ENCODE assay signal across 8 mouse cellular contexts in the genomic region with DNA sequence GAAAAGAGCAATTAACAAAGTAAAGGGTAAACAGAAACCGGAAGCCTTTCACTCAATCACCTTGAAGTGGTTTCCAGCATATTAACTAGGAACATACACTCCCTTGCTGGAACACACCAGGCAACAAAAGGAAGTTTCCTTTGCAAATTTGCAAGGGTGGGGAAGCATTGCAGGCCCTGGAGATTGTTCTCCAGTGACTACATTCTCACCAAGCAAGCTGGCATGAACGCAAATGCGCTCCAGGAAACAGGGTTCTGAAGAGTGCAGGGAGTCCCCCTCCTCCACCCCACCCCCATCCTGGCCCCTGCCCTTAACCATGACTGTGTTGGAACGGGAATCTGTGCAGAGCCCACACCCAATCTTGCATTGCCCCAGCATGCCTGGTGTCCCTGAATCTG. TPM values are rescaled to one million over a fixed set of nuclear protein-coding genes. Genes with fewer than 3 reads are reported as not detected.
DNase-seq lines count a peak whose midpoint lies in the region; ATAC-seq and TF ChIP-seq lines count a peak whose summit lies in the region.

No protein-coding gene starts in this region.

- H3K27ac ChIP-seq in heart, adult 2 months = peak overlapping the region; percentile 59
- H3K27ac ChIP-seq in forebrain, embryonic 12.5 days = no peak overlapping the region
- no peak overlapping the region for H3K27ac ChIP-seq in hindbrain, embryonic 15.5 days (replicated peaks)
- H3K27ac ChIP-seq in midbrain, embryonic 13.5 days = no peak overlapping the region
- no peak overlapping the region for H3K27ac ChIP-seq in thymus, adult 2 months (ENCODE audit: control insufficient read depth, insufficient read depth, low read length)

- TF ChIP-seq POLR2A in heart, adult 2 months (IDR thresholded peaks at IDR 0.05; ENCODE audit: insufficient read depth, low read depth, low read length) = no peak
- TF ChIP-seq POLR2A in thymus, adult 2 months (IDR thresholded peaks at IDR 0.05; ENCODE audit: control insufficient read depth, extremely low read depth, insufficient read depth, low read length, poor library complexity) = no peak

- 0 out of 2 replicates have a peak overlapping the region, but pooled peaks have one; percentile 4 for H3K4me2 ChIP-seq in forebrain, embryonic 12.5 days
- 0 out of 2 replicates have a peak overlapping the region, but pooled peaks have one; percentile 5 for H3K4me2 ChIP-seq in hindbrain, embryonic 15.5 days
- peak overlapping the region; percentile 22; the same call in 1 of the 2 replicates for H3K4me2 ChIP-seq in midbrain, embryonic 13.5 days (replicated peaks)

- no peak overlapping the region for H3K4me3 ChIP-seq in heart, adult 2 months
- H3K4me3 ChIP-seq in forebrain, embryonic 12.5 days (replicated peaks) = no peak overlapping the region
- no peak overlapping the region for H3K4me3 ChIP-seq in hindbrain, embryonic 15.5 days
- no peak overlapping the region for H3K4me3 ChIP-seq in midbrain, embryonic 13.5 days (replicated peaks)
- H3K4me3 ChIP-seq in thymus, adult 2 months (ENCODE audit: control insufficient read depth, insufficient read depth, low read length) = no peak overlapping the region

- TF ChIP-seq EP300 in heart, adult 2 months (IDR thresholded peaks at IDR 0.05; ENCODE audit: insufficient read depth, low read depth, low read length) = no peak

- WGBS in heart, adult 2 months = 32% methylated on average over 4 of the region's 4 CpGs
- WGBS in forebrain, embryonic 12.5 days = 13% methylated on average over 4 of the region's 4 CpGs
- WGBS in hindbrain, embryonic 15.5 days = 11% methylated on average over 4 of the region's 4 CpGs
- WGBS in midbrain, embryonic 13.5 days = 10% methylated on average over 4 of the region's 4 CpGs
- WGBS in thymus, adult 2 months = 60% methylated on average over 4 of the region's 4 CpGs

- peak in 1 of 2 experiments; percentile 33 for DNase-seq in heart, adult 2 months
- DNase-seq in heart, postnatal 25 days (ENCODE audit: low spot score) = no peak
- no peak for DNase-seq in embryo, embryonic 10 days (ENCODE audit: low spot score)
- DNase-seq in adrenal gland, adult (ENCODE audit: inconsistent age in 2 of 2, low spot score in 1 of 2) = no peak
- DNase-seq in thymus, adult 2 months = no peak

- H3K36me3 ChIP-seq in heart, adult 2 months (ENCODE audit: control insufficient read depth, insufficient read depth, low read length) = no peaks in the 10 kb centered on the region
- H3K36me3 ChIP-seq in forebrain, embryonic 12.5 days (replicated peaks) = no peaks in the 10 kb centered on the region
- H3K36me3 ChIP-seq in hindbrain, embryonic 15.5 days = no peaks in the 10 kb centered on the region
- H3K36me3 ChIP-seq in midbrain, embryonic 13.5 days = no peaks in the 10 kb centered on the region
- no peaks in the 10 kb centered on the region for H3K36me3 ChIP-seq in thymus, adult 2 months (ENCODE audit: control insufficient read depth, insufficient read depth, low read length)

- H3K27me3 ChIP-seq in heart, adult 2 months (ENCODE audit: control insufficient read depth, insufficient read depth, low read length) = no peaks in the 10 kb centered on the region
- peaks cover 7% of the 10 kb centered on the region; the same call in 1 of the 2 replicates for H3K27me3 ChIP-seq in forebrain, embryonic 12.5 days
- H3K27me3 ChIP-seq in hindbrain, embryonic 15.5 days = no peaks in the 10 kb centered on the region
- no peaks in the 10 kb centered on the region for H3K27me3 ChIP-seq in midbrain, embryonic 13.5 days
- no peaks in the 10 kb centered on the region for H3K27me3 ChIP-seq in thymus, adult 2 months (ENCODE audit: control insufficient read depth, insufficient read depth, low read length)

- peaks cover 5% of the 10 kb centered on the region for H3K4me1 ChIP-seq in heart, adult 2 months (ENCODE audit: control insufficient read depth, insufficient read depth, low read length)
- H3K4me1 ChIP-seq in forebrain, embryonic 12.5 days = peaks cover 10% of the 10 kb centered on the region
- H3K4me1 ChIP-seq in hindbrain, embryonic 15.5 days (replicated peaks) = peaks cover 9% of the 10 kb centered on the region; the same call in 1 of the 2 replicates
- peaks cover 11% of the 10 kb centered on the region for H3K4me1 ChIP-seq in midbrain, embryonic 13.5 days (replicated peaks)
- H3K4me1 ChIP-seq in thymus, adult 2 months (replicated peaks; ENCODE audit: control insufficient read depth, insufficient read depth, low read length) = no peaks in the 10 kb centered on the region

- H3K9ac ChIP-seq in heart, adult 2 months (ENCODE audit: low read depth, low read length) = no peak overlapping the region
- H3K9ac ChIP-seq in forebrain, embryonic 12.5 days = no peak overlapping the region
- no peak overlapping the region for H3K9ac ChIP-seq in hindbrain, embryonic 15.5 days
- H3K9ac ChIP-seq in midbrain, embryonic 13.5 days (replicated peaks) = no peak overlapping the region

- intact Hi-C loops in heart, adult 2 months (cut with DNase I) = loop anchor here (5.0 to 10.0 kb wide), 2 partner anchors 52 to 250 kb away; no protein-coding TSS in a partner anchor
- intact Hi-C loops in heart, postnatal 25 days (cut with DNase I) = loop anchor here (10.0 kb wide), 1 partner anchor 570 kb away; a partner anchor contains a TSS

- no peaks in the 10 kb centered on the region for H3K79me2 ChIP-seq in heart, adult 2 months (replicated peaks; ENCODE audit: control insufficient read depth, insufficient read depth, low read length)

- no peaks in the 10 kb centered on the region for H3K9me3 ChIP-seq in forebrain, embryonic 12.5 days
- H3K9me3 ChIP-seq in hindbrain, embryonic 15.5 days = no peaks in the 10 kb centered on the region
- no peaks in the 10 kb centered on the region for H3K9me3 ChIP-seq in midbrain, embryonic 13.5 days

- ATAC-seq in forebrain, embryonic 12.5 days (ENCODE audit: low FRiP score) = no peak
- ATAC-seq in hindbrain, embryonic 15.5 days (ENCODE audit: low FRiP score, low read depth) = 0 out of 2 replicates have a peak, but pooled peaks have one; percentile 44
- no peak for ATAC-seq in midbrain, embryonic 13.5 days

- no peak for TF ChIP-seq CTCF in heart, adult 2 months (IDR thresholded peaks at IDR 0.05)
- no peak for TF ChIP-seq CTCF in thymus, adult 2 months (IDR thresholded peaks at IDR 0.05; ENCODE audit: borderline replicate concordance, control insufficient read depth, extremely low read depth, insufficient read depth, low read length, poor library complexity)

RNA-seq across cellular contexts. Expression of a gene that starts 36.3 kb away (rescaled TPM):
- 100 to 1,000 TPM; 366 to 372 TPM for total RNA-seq in heart, adult 2 months (2021)
- polyA plus RNA-seq in heart, adult 2 months (2012; rRNA removed) = 314 and 519 TPM in 2 replicates
- total RNA-seq in heart, postnatal 25 days (2021) = 100 to 1,000 TPM; 332 to 350 TPM
- 212 and 215 TPM in 2 replicates for polyA plus RNA-seq in forebrain, embryonic 12.5 days (2016; fragmentation: Nextera tagmentation; extraction: Ambion mirVana)
- 196 and 201 TPM in 2 replicates for polyA plus RNA-seq in hindbrain, embryonic 15.5 days (2015; fragmentation: Nextera tagmentation; extraction: Ambion mirVana)
- 207 and 221 TPM in 2 replicates for polyA plus RNA-seq in midbrain, embryonic 13.5 days (2015; fragmentation: Nextera tagmentation; extraction: Ambion mirVana)
- 109 and 138 TPM in 2 replicates for polyA plus RNA-seq in thymus, adult 2 months (2012; rRNA removed)
